Mouse (Mus musculus) forebrain, postnatal 0 days (tissue): ENCODE results near the gene Rusc2. TPM values are rescaled to one million over a fixed set of nuclear protein-coding genes. Genes with fewer than 3 reads are reported as not detected.

ENCODE experiments used
- ATAC-seq: fragments of 200-750 bp; cut with Nextera tagmentation; 2 replicates; pipeline ENCODE4 v1.8.0; 2017; ENCODE audit warnings: mild to moderate bottlenecking, moderate library complexity
- DNase-seq: peaks from one replicate; pipeline ENCODE4 v3.0.0-alpha.2; 2015
- H3K27ac ChIP-seq: fragments of 300-500 bp; sonication (generic); 2 replicates; pipeline ENCODE4 v1.5.1; 2014; ENCODE audit warnings: low read depth, mild to moderate bottlenecking, antibody characterized with exemption, low read length, moderate library complexity, mixed read lengths
- H3K27me3 ChIP-seq: fragments of 300-500 bp; sonication (generic); 2 replicates; pipeline ENCODE4 v1.6.1; 2014; ENCODE audit warnings: mild to moderate bottlenecking, low read length, mixed read lengths; ENCODE audit not compliant: insufficient read depth
- H3K36me3 ChIP-seq: fragments of 300-500 bp; sonication (generic); 2 replicates; pipeline ENCODE4 v1.6.1; 2014; ENCODE audit warnings: mild to moderate bottlenecking, moderate library complexity; ENCODE audit not compliant: insufficient read depth
- H3K4me1 ChIP-seq: fragments of 300-500 bp; sonication (generic); 2 replicates; pipeline ENCODE4 v1.6.1; 2014; ENCODE audit warnings: antibody characterized with exemption; ENCODE audit not compliant: insufficient read depth
- H3K4me2 ChIP-seq: fragments of 300-500 bp; sonication (generic); 2 replicates; pipeline ENCODE4 v1.6.1; 2014; ENCODE audit warnings: low read depth, mild to moderate bottlenecking, moderate library complexity
- H3K4me3 ChIP-seq: fragments of 300-500 bp; sonication (generic); 2 replicates; pipeline ENCODE4 v1.5.1; 2014; ENCODE audit warnings: low read depth, low read length, mixed read lengths
- H3K9ac ChIP-seq: fragments of 300-500 bp; sonication (generic); 2 replicates; pipeline ENCODE4 v1.6.1; 2014; ENCODE audit warnings: mild to moderate bottlenecking
- H3K9me3 ChIP-seq: fragments of 300-500 bp; sonication (generic); 2 replicates; pipeline ENCODE4 v1.6.1; 2016; ENCODE audit warnings: low read length
- CTCF ChIP-seq: sonication (generic); IDR thresholded peaks from 2 replicates; pipeline ENCODE4 v1.5.1; 2016; ENCODE audit warnings: antibody characterized with exemption, control low read depth, low read depth
- WGBS: fragments of 180-500 bp; shearing (Covaris S2); extraction: QIAGEN DNeasy Blood & Tissue Kit; methylation state at CpG from one replicate; pipeline ENCODE4 v1.1.7; 2014; 5-methylcytosine and 5-hydroxymethylcytosine counted together
- polyA plus RNA-seq: library from polyadenylated mRNA; unstranded; fragments of >200 nt; fragmentation: Nextera tagmentation; extraction: Ambion mirVana; gene quantifications from 2 replicates; pipeline ENCODE4 v1.2.1, GENCODE M21; 2015
- total RNA-seq: library from RNA; depleted of rRNA; stranded (reverse); fragments of >200 nt; gene quantifications from 2 replicates; pipeline ENCODE4 v1.2.3, GENCODE M21; 2014

Rusc2 gene
- total and polyA plus RNA-seq, 2 experiments from 2014 or later, result 75.8 to 148 TPM

DNA sequence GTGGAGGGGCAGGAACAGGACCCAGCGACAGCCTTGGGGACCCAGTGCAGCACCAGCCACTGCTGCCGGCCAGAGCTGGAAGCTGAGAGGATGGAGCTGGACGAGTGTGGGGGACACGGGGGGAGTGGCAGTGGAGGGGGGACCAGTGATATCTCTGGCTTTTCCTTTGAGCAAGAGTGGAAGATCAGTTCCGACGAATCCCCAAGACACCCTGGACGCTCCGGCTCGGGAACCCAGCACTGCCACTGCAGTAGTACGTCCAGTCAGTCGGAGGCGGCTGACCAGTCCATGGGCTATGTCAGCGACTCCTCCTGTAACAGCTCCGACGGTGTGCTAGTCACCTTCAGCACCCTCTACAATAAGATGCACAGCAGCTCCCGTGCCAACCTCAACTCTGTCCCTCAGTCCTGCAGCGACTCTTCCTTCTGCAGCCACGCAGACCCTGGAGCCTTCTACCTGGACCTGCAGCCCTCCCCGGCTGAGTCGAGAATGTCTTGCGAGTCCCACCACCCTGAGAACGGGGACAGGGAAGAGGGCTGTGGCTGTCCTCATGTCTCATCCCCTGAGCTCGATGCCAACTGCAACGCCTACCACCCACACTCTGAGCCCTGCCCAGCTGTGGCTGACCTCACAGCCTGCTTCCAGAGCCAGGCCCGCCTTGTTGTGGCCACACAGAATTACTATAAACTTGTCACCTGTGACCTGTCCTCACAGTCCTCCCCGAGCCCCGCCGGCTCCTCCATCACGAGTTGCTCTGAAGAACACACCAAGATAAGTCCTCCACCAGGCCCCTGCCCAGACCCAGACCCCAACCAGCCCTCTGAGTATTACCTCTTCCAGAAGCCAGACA is 33.7 kb downstream of the Rusc2 start:
- no peak for ATAC-seq
- H3K9ac ChIP-seq, result no peak overlapping the region
- peaks cover 43% of the 10 kb centered on the region for H3K36me3 ChIP-seq
- H3K27ac ChIP-seq, result no peak overlapping the region
- TF ChIP-seq CTCF, result no peak
- no peaks in the 10 kb centered on the region for H3K9me3 ChIP-seq
- H3K4me3 ChIP-seq, result no peak overlapping the region
- 91% methylated on average over 29 of the region's 29 CpGs for WGBS
- no peaks in the 10 kb centered on the region for H3K4me1 ChIP-seq
- H3K27me3 ChIP-seq, result no peaks in the 10 kb centered on the region
- H3K4me2 ChIP-seq, result no peak overlapping the region
- DNase-seq, result no peak

DNA sequence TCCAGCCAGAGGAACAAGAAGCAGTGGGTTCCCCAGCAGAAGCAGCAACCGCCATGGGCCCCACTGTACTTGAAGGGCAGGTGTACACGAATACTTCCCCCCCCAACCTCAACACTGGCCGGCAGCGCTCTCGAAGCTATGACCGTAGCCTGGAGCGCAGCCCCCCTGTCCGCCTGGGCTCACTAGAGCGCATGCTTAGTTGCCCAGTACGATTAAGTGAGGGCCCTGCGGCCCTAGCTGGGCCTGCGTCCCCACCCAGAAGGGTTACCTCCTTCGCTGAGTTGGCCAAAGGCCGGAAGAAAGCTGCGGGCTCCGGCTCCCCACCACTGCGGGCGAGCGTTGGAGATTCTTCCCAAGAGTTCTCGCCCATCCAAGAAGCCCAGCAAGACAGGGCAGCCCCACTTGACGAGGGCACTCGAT is 34.3 kb downstream of the Rusc2 start:
- Histone ChIP-seq H3K4me2 (no peak overlapping the region), H3K9ac (no peak overlapping the region), H3K9me3 (no peaks in the 10 kb centered on the region), H3K4me1 (no peaks in the 10 kb centered on the region), H3K27ac (no peak overlapping the region), H3K36me3 (peaks cover 43% of the 10 kb centered on the region), H3K4me3 (no peak overlapping the region), H3K27me3 (no peaks in the 10 kb centered on the region)
- TF ChIP-seq CTCF, result no peak
- WGBS, result 96% methylated on average over 22 of the region's 22 CpGs
- no peak for ATAC-seq
- DNase-seq, result no peak

GRCm38 (mm10) chr4:43417269-43418062 is 35.7 kb downstream of the Rusc2 start:
- no peaks in the 10 kb centered on the region for H3K9me3 ChIP-seq
- H3K27ac ChIP-seq, result no peak overlapping the region
- ATAC-seq (no peak), DNase-seq (no peak)
- H3K9ac ChIP-seq, result no peak overlapping the region
- H3K4me2 ChIP-seq, result no peak overlapping the region
- WGBS, result 83% methylated on average over 16 of the region's 16 CpGs
- H3K36me3 ChIP-seq, result peaks cover 53% of the 10 kb centered on the region
- no peaks in the 10 kb centered on the region for H3K27me3 ChIP-seq
- H3K4me1 ChIP-seq, result no peaks in the 10 kb centered on the region
- no peak overlapping the region for H3K4me3 ChIP-seq
- no peak for TF ChIP-seq CTCF

- DNase-seq, result no peak
- TF ChIP-seq CTCF, result no peak
- Histone ChIP-seq H3K4me2 (no peak overlapping the region), H3K36me3 (peaks cover 62% of the 10 kb centered on the region), H3K4me1 (no peaks in the 10 kb centered on the region), H3K9ac (no peak overlapping the region), H3K27ac (no peak overlapping the region), H3K27me3 (no peaks in the 10 kb centered on the region), H3K4me3 (no peak overlapping the region), H3K9me3 (no peaks in the 10 kb centered on the region)
- no peak for ATAC-seq
- WGBS, result 67% methylated on average over 4 of the region's 4 CpGs
Measured at GRCm38 (mm10) chr4:43418450-43418849, 36.7 kb downstream of the Rusc2 start.

DNA sequence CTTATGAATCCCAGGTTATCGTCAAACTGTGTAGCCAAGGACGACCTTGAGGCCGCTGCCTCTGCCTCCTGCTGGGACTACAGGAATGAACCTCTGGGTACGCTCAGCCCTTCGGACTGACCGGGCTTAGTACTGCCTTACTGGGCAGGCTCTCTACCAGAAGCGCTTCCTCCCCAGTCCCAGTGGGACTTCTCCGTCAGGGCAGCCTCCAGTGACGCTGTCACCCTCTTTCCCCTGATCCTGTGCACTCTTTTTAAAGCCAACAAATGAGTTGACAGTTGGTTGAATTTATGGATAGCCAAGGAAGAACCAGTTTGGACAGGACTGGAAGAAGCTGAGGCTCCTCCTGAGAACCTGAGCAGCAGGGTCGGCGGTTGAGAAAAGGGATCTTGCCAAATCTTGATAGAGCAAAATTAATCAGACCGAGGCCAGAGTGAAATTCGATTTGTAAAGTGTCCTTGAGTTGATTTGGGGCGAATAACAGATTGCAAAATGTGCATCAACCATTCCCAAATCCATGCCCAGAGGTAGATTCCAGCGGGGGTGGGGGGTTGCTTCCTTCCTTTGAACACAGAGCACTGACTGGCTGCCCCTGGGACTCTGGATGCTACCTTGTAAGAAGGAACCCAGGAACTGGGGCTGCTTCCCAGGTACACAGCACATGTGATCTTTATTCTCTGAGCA is 37.3 kb downstream of the Rusc2 start:
- no peak overlapping the region for H3K4me3 ChIP-seq
- H3K4me2 ChIP-seq, result no peak overlapping the region
- H3K36me3 ChIP-seq, result peaks cover 69% of the 10 kb centered on the region
- no peak overlapping the region for H3K9ac ChIP-seq
- no peak for ATAC-seq
- DNase-seq, result no peak
- H3K9me3 ChIP-seq, result no peaks in the 10 kb centered on the region
- no peaks in the 10 kb centered on the region for H3K27me3 ChIP-seq
- WGBS, result 68% methylated on average over 15 of the region's 15 CpGs
- no peaks in the 10 kb centered on the region for H3K4me1 ChIP-seq
- no peak overlapping the region for H3K27ac ChIP-seq
- TF ChIP-seq CTCF, result no peak

DNA sequence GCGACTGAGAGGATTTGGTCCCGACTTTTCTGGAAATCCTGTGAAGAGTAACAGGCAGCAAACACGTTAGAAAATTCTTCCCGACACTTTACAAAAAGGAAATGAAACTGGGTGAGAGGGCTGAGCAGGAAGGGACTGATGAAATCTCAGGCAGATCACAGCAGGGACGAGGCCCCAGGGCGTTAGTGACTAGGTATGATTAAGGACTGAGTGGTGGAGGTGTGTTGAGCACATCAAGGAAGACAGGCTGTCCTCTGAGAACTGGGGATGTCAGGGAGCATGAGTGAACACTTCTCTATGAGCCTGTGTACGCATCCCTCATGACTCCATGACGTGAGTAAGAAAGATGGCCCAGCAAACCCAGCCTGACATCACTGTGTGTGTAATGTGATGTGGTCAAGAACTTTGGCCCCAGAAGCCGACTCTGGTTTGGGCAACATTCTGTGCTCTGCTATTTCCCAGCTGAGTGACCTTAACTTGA is 38.1 kb downstream of the Rusc2 start:
- Histone ChIP-seq H3K4me1 (no peaks in the 10 kb centered on the region), H3K36me3 (peaks cover 70% of the 10 kb centered on the region), H3K4me2 (no peak overlapping the region), H3K9ac (no peak overlapping the region), H3K9me3 (no peaks in the 10 kb centered on the region), H3K27ac (no peak overlapping the region), H3K27me3 (no peaks in the 10 kb centered on the region), H3K4me3 (no peak overlapping the region)
- ATAC-seq, result no peak
- WGBS, result 76% methylated on average over 9 of the region's 9 CpGs
- no peak for TF ChIP-seq CTCF
- no peak for DNase-seq
